Mouse (Mus musculus) ES-E14 (cell line): ENCODE results near the gene Timm50. TPM values are rescaled to one million over a fixed set of nuclear protein-coding genes. Genes with fewer than 3 reads are reported as not detected.
A peak's percentile ranks its signal among the peaks of the same experiment; 100 is the strongest.

Source experiments
- DNase-seq: peaks from one replicate; pipeline ENCODE4 v3.0.0-alpha.2; 2013; ENCODE audit warnings: low read depth, low spot score
- H3K27ac ChIP-seq: 2 replicates; pipeline ENCODE4 v1.5.1; 2012; ENCODE audit warnings: low read depth, mild to moderate bottlenecking, low read length, moderate library complexity, mixed read lengths; ENCODE audit not compliant: poor library complexity, insufficient read depth, severe bottlenecking
- H3K36me3 ChIP-seq: 2 replicates; pipeline ENCODE4 v1.6.1; 2012; ENCODE audit warnings: mild to moderate bottlenecking, low read length, moderate library complexity, mixed read lengths; ENCODE audit not compliant: control insufficient read depth, poor library complexity, insufficient read depth, severe bottlenecking
- H3K4me1 ChIP-seq, 2 experiments: fragments of 150-350 bp in 1 of 2; sonication (generic) in 1 of 2; 2 replicates each; pipeline ENCODE4 v1.6.1; 2012; ENCODE audit warnings: low read length in 2 of 2, mild to moderate bottlenecking in 1 of 2, mixed read lengths in 1 of 2; ENCODE audit not compliant: control insufficient read depth in 2 of 2, insufficient read depth in 2 of 2, poor library complexity in 1 of 2
- H3K4me3 ChIP-seq, 2 experiments: fragments of 150-350 bp in 1 of 2; sonication (generic) in 1 of 2; 2 replicates each; pipeline ENCODE4 v1.5.1; 2012; ENCODE audit warnings: low read length in 2 of 2, low read depth in 1 of 2, mild to moderate bottlenecking in 1 of 2, mixed read lengths in 1 of 2; ENCODE audit not compliant: insufficient read depth in 1 of 2, poor library complexity in 1 of 2, severe bottlenecking in 1 of 2
- H3K9ac ChIP-seq: 2 replicates; pipeline ENCODE4 v1.6.1; 2012; ENCODE audit warnings: low read depth, mild to moderate bottlenecking, low read length, mixed read lengths; ENCODE audit not compliant: poor library complexity, insufficient read depth, severe bottlenecking
- H3K9me3 ChIP-seq: fragments of 150-350 bp; sonication (generic); 2 replicates; pipeline ENCODE4 v1.6.1; 2012; ENCODE audit warnings: low read depth, mild to moderate bottlenecking, low read length; ENCODE audit not compliant: control insufficient read depth, insufficient read depth
- CHD2 ChIP-seq: IDR thresholded peaks from 2 replicates; pipeline ENCODE4 v1.6.1; 2014; ENCODE audit warnings: mild to moderate bottlenecking, low read depth, low read length, inconsistent platforms
- HCFC1 ChIP-seq: IDR thresholded peaks from 2 replicates; pipeline ENCODE4 v1.6.1; 2012; ENCODE audit warnings: low read length, inconsistent platforms, borderline replicate concordance; ENCODE audit not compliant: insufficient read depth
- MAFK ChIP-seq: IDR thresholded peaks from 2 replicates; pipeline ENCODE4 v1.6.1; 2014; ENCODE audit warnings: mild to moderate bottlenecking, low read depth, low read length, inconsistent platforms; ENCODE audit not compliant: insufficient read depth
- ZC3H11A ChIP-seq: IDR thresholded peaks from 2 replicates; pipeline ENCODE4 v1.6.1; 2012; ENCODE audit warnings: low read depth, mild to moderate bottlenecking, inconsistent platforms, low read length, borderline replicate concordance
- ZNF384 ChIP-seq: IDR thresholded peaks from 2 replicates; pipeline ENCODE4 v1.6.1; 2012; ENCODE audit warnings: low read depth, low read length, inconsistent platforms
- in situ Hi-C, 2 experiments: fragments of 600-800 bp; cut with MboI; formaldehyde crosslinking; loops; one replicate each; pipeline ENCODE4 v1.15.1; 2025; ENCODE audit warnings: low sequenced_read_pairs in 2 of 2, inconsistent platforms in 1 of 2; ENCODE audit not compliant: unreplicated experiment in 2 of 2
- total RNA-seq: library from RNA; depleted of rRNA; stranded (reverse); fragments of 300-350 nt; gene quantifications from 2 replicates; pipeline ENCODE4 v1.2.3, GENCODE M21; 2012

The Timm50 gene
- total RNA-seq, 1 experiment, result 124 TPM

GRCm38 (mm10) chr7:28338108-28338998, 26.5 kb upstream of the Timm50 start, which contains the start of gene Supt5:
Supt5 (minus strand) TSS chr7:28338746.
- peak within 1 kb of the TSS; percentile 98 for H3K9ac ChIP-seq
- peaks cover 0 to 12% of the 10 kb centered on the region in 2 experiments; a peak in 3 of 4 replicates for H3K4me1 ChIP-seq
- peak within 1 kb of the TSS; percentile 95 for H3K27ac ChIP-seq
- peak within 1 kb of the TSS; percentile 71 to 87 for H3K4me3 ChIP-seq
- in situ Hi-C loops, result no loop called here
- no peaks in the 10 kb centered on the region for H3K9me3 ChIP-seq
- DNase-seq, result peak; percentile 98
- H3K36me3 ChIP-seq, result peaks cover 10% of the 10 kb centered on the region; the same call in 1 of the 2 replicates
- TF ChIP-seq CHD2, result peak; percentile 99
- TF ChIP-seq MAFK, result no peak
- TF ChIP-seq HCFC1, result peak; percentile 90

DNA sequence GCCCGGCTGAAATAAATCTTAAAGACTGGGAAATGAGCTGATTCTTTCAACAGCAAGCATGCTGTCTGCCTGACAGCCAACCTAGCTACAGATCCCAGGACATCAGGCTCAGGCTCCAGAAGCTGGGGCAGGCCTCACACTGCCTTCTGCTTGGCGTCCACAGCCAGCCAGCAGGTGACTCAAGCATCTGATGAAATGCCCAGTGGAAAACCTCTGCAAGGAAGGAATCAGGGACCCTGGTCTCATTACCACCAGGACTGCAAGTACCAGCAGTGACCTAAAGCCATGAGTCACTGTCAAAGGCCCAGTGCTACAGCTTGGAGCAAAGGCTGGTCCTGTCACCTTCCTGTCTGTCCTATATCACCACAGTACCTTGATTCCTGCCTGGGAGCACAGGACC, 23.6 kb upstream of the Timm50 start:
- Histone ChIP-seq H3K36me3 (peaks cover 23% of the 10 kb centered on the region), H3K9me3 (no peaks in the 10 kb centered on the region), H3K27ac (no peak overlapping the region), H3K4me1 (peaks cover 0 to 6% of the 10 kb centered on the region in 2 experiments; a peak in 2 of 4 replicates), H3K4me3 (no peak overlapping the region), H3K9ac (0 out of 2 replicates have a peak overlapping the region, but pooled peaks have one; percentile 5)
- in situ Hi-C loops, result no loop called here
- DNase-seq, result no peak
- TF ChIP-seq ZC3H11A, result no peak
- TF ChIP-seq ZNF384, result no peak
- no peak for TF ChIP-seq CHD2

GRCm38 (mm10) chr7:28334534-28334933, 22.7 kb upstream of the Timm50 start:
- H3K4me1 ChIP-seq, result peaks cover 0 to 10% of the 10 kb centered on the region in 2 experiments; a peak in 1 of 4 replicates
- DNase-seq, result no peak
- H3K27ac ChIP-seq, result no peak overlapping the region
- peaks cover 33% of the 10 kb centered on the region for H3K36me3 ChIP-seq
- in situ Hi-C loops, result no loop called here
- no peaks in the 10 kb centered on the region for H3K9me3 ChIP-seq
- H3K9ac ChIP-seq, result no peak overlapping the region
- TF ChIP-seq MAFK (no peak), ZNF384 (no peak), CHD2 (no peak)
- H3K4me3 ChIP-seq, result no peak overlapping the region

DNA sequence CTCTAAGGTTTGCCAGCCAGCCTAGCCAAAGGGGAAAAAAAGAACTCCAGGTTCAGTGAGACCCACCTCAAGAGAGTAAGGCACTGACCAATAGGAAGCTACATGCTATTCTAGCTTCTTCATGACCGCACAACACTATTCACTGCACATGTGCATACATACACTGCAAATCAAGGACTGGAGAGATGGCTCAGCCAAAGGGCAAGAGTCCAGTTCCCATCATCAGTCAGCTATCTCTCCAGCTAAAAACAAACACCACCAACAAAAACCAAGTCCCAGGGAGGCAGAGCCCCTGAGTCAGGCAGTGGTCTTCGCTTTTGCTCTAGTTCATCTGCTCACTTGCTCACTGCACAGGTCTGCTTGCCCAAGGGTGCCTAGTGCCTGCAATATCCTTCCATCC, 16.4 kb upstream of the Timm50 start:
- no peak overlapping the region for H3K27ac ChIP-seq
- in situ Hi-C loops, result no loop called here
- H3K9me3 ChIP-seq, result no peaks in the 10 kb centered on the region
- no peak for DNase-seq
- H3K9ac ChIP-seq, result no peak overlapping the region
- peaks cover 0 to 12% of the 10 kb centered on the region in 2 experiments; a peak in 1 of 4 replicates for H3K4me1 ChIP-seq
- H3K4me3 ChIP-seq, result no peak overlapping the region
- H3K36me3 ChIP-seq, result peaks cover 69% of the 10 kb centered on the region
- TF ChIP-seq CHD2 (no peak), ZC3H11A (no peak), ZNF384 (no peak), MAFK (no peak)
